Mouse (Mus musculus) spleen, adult 2 months (tissue): ENCODE results near the gene Csk. TPM values are rescaled to one million over a fixed set of nuclear protein-coding genes. Genes with fewer than 3 reads are reported as not detected.

Source experiments
- DNase-seq, 2 experiments: peaks; one replicate each; pipeline versions ENCODE4 v3.0.0 to v3.0.0-alpha.2; 2012 to 2021; ENCODE audit warnings: low spot score in 2 of 2, low read depth in 1 of 2
- H3K27ac ChIP-seq: fragments of 200-500 bp; 2 replicates; pipeline ENCODE4 v1.5.1; 2012; ENCODE audit warnings: low read length, inconsistent platforms; ENCODE audit not compliant: insufficient read depth
- H3K27me3 ChIP-seq: fragments of 200-500 bp; 2 replicates; pipeline ENCODE4 v1.6.1; 2012; ENCODE audit warnings: mild to moderate bottlenecking, moderate library complexity, low read length, inconsistent platforms; ENCODE audit not compliant: control insufficient read depth, insufficient read depth
- H3K36me3 ChIP-seq: fragments of 200-500 bp; 2 replicates; pipeline ENCODE4 v1.6.1; 2012; ENCODE audit warnings: mild to moderate bottlenecking, low read length, inconsistent platforms; ENCODE audit not compliant: control insufficient read depth, insufficient read depth
- H3K4me1 ChIP-seq: fragments of 200-500 bp; 2 replicates; pipeline ENCODE4 v1.6.1; 2011; ENCODE audit warnings: inconsistent platforms; ENCODE audit not compliant: control insufficient read depth, insufficient read depth, insufficient read length
- H3K4me3 ChIP-seq: fragments of 200-500 bp; 2 replicates; pipeline ENCODE4 v1.5.1; 2011; ENCODE audit warnings: mild to moderate bottlenecking, inconsistent platforms; ENCODE audit not compliant: insufficient read depth, insufficient read length; ENCODE audit errors: extremely low read depth
- CTCF ChIP-seq: fragments of 200-500 bp; IDR thresholded peaks from 2 replicates; pipeline ENCODE4 v1.5.1; 2011; ENCODE audit warnings: mild to moderate bottlenecking, inconsistent platforms; ENCODE audit not compliant: insufficient read depth, insufficient read length, insufficient replicate concordance; ENCODE audit errors: extremely low read depth
- POLR2A ChIP-seq: fragments of 200-500 bp; IDR thresholded peaks from 2 replicates; pipeline ENCODE4 v1.6.1; 2011; ENCODE audit warnings: low read depth, low read length, inconsistent platforms
- WGBS: fragments of 180-500 bp; shearing (Covaris S2); methylation state at CpG from one replicate; pipeline ENCODE4 v1.1.7; 2018; 5-methylcytosine and 5-hydroxymethylcytosine counted together
- polyA plus RNA-seq: library from polyadenylated mRNA; depleted of rRNA; stranded (reverse); fragments of >200 nt; gene quantifications from 2 replicates; pipeline ENCODE4 v1.2.3, GENCODE M21; 2012

Gene Csk
- polyA plus RNA-seq, 1 experiment = 233 TPM

- Histone ChIP-seq H3K27ac (peak overlapping the region; percentile 100), H3K27me3 (no peaks in the 10 kb centered on the region), H3K4me3 (peak overlapping the region; percentile 96), H3K36me3 (peaks cover 5% of the 10 kb centered on the region; the same call in 1 of the 2 replicates), H3K4me1 (peaks cover 46% of the 10 kb centered on the region; the same call in 1 of the 2 replicates)
- TF ChIP-seq CTCF (peak; percentile 97), POLR2A (peak; percentile 71)
- peak; percentile 86 to 93 for DNase-seq
- WGBS = under 1% methylated on average over 84 of the region's 85 CpGs
Measured at GRCm38 (mm10) chr9:57644944-57645893, 8.2 kb downstream of the Csk start.

GRCm38 (mm10) chr9:57644442-57644943, 8.9 kb downstream of the Csk start:
- H3K36me3 ChIP-seq = peaks cover 5% of the 10 kb centered on the region; the same call in 1 of the 2 replicates
- DNase-seq = peak in 1 of 2 experiments; percentile 9
- H3K4me1 ChIP-seq = peaks cover 49% of the 10 kb centered on the region; the same call in 1 of the 2 replicates
- H3K4me3 ChIP-seq = peak overlapping the region; percentile 96
- WGBS = under 1% methylated on average over 18 of the region's 18 CpGs
- TF ChIP-seq POLR2A (no peak), CTCF (no peak)
- peak overlapping the region; percentile 100 for H3K27ac ChIP-seq
- no peaks in the 10 kb centered on the region for H3K27me3 ChIP-seq

GRCm38 (mm10) chr9:57643856-57644180, 9.6 kb downstream of the Csk start:
- Histone ChIP-seq H3K4me3 (peak overlapping the region; percentile 96), H3K36me3 (peaks cover 5% of the 10 kb centered on the region; the same call in 1 of the 2 replicates), H3K4me1 (peaks cover 54% of the 10 kb centered on the region; the same call in 1 of the 2 replicates), H3K27ac (peak overlapping the region; percentile 100), H3K27me3 (no peaks in the 10 kb centered on the region)
- peak in 1 of 2 experiments; percentile 64 for DNase-seq
- peak; percentile 71 for TF ChIP-seq POLR2A
- TF ChIP-seq CTCF = no peak
- WGBS = 0% methylated on average over 7 of the region's 7 CpGs

GRCm38 (mm10) chr9:57643169-57643855, 10.1 kb downstream of the Csk start:
- H3K36me3 ChIP-seq = peaks cover 5% of the 10 kb centered on the region; the same call in 1 of the 2 replicates
- peaks cover 51% of the 10 kb centered on the region; the same call in 1 of the 2 replicates for H3K4me1 ChIP-seq
- H3K27ac ChIP-seq = peak overlapping the region; percentile 100
- 5% methylated on average over 9 of the region's 9 CpGs for WGBS
- H3K4me3 ChIP-seq = peak overlapping the region; percentile 96
- DNase-seq = peak in 1 of 2 experiments; percentile 63
- no peaks in the 10 kb centered on the region for H3K27me3 ChIP-seq
- TF ChIP-seq POLR2A = no peak
- TF ChIP-seq CTCF = no peak

GRCm38 (mm10) chr9:57641775-57642550, 11.5 kb downstream of the Csk start:
- no peak for TF ChIP-seq CTCF
- no peak for TF ChIP-seq POLR2A
- Histone ChIP-seq H3K4me3 (peak overlapping the region; percentile 96), H3K4me1 (peaks cover 45% of the 10 kb centered on the region), H3K27me3 (no peaks in the 10 kb centered on the region), H3K27ac (peak overlapping the region; percentile 100), H3K36me3 (peaks cover 5% of the 10 kb centered on the region; the same call in 1 of the 2 replicates)
- DNase-seq = no peak
- 30% methylated on average over 13 of the region's 13 CpGs for WGBS

- peaks cover 45% of the 10 kb centered on the region for H3K4me1 ChIP-seq
- TF ChIP-seq POLR2A (no peak), CTCF (no peak)
- peak overlapping the region; percentile 100 for H3K27ac ChIP-seq
- peak overlapping the region; percentile 11; the same call in 1 of the 2 replicates for H3K4me3 ChIP-seq
- 71% methylated on average over 1 of the region's 1 CpGs for WGBS
- DNase-seq = no peak
- no peaks in the 10 kb centered on the region for H3K27me3 ChIP-seq
- H3K36me3 ChIP-seq = peaks cover 5% of the 10 kb centered on the region; the same call in 1 of the 2 replicates
Measured at GRCm38 (mm10) chr9:57641022-57641421, 12.4 kb downstream of the Csk start.
